Mouse (Mus musculus): Measurements from ENCODE around the gene Msh2.

DNA sequence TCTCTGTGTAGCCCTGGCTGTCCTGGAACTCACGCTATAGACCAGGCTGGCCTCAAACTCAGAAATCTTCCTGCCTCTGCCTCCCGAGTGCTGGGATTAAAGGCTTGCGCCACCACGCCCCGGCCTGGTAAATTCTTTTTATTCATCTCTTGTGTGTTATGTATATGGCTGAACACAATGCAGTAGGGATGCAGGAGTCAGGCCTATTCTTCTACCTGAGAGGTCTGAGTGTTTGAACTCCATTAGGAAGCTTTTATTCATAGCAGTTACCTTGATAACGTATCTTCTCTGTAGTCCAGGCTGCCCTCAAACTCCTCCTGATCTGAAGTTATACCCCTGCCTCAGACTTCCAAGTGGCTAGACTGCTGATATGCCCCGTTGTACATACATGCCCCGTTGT lies 5.5 kb downstream of the Msh2 start:
- TF ChIP-seq CTCF (IDR thresholded peaks at IDR 0.05) (no peak), EP300 (IDR thresholded peaks at IDR 0.05) (no peak)

Measured in lung, postnatal 0 days (tissue).